Mouse (Mus musculus) lung, postnatal 0 days (tissue): Measurements from ENCODE around the gene Hsd11b2.

Experiments
- CTCF ChIP-seq: IDR thresholded peaks from 2 replicates; pipeline ENCODE4 v1.5.1; 2016; ENCODE audit warnings: antibody characterized with exemption, mild to moderate bottlenecking
- EP300 ChIP-seq: IDR thresholded peaks from 2 replicates; pipeline ENCODE4 v1.6.1; 2016; ENCODE audit warnings: antibody characterized with exemption, mild to moderate bottlenecking, control low read depth

DNA sequence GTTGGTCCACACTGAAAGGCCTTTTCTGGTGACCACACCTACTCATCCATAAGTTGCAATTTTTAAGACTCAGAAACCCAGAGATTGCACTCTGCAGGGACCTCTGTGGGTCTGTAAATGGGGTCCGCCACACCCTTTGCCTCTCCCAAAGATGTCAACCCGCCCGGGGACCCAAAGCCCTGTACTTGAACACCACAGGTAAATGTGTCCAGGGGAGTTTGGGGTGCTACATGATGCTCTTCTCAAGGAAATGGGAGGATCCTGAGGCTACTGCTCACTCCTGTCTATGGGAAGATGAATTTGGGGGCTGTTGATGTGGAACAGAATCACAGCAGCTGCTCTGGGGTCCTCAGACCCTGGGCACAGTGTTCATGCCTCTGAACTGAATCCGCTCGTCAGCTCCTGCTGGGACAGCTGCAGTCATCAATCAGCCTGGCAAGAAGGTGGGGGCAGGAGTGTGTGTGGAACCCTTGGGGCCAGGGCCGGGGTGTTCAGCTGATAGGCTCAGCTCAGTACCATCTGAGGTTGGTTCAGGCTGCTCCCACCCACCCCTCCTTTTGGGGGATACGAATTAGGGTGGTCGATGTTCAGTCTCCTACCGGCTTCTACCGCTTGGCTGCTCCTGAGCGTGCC, 47.8 kb upstream of the Hsd11b2 start:
- TF ChIP-seq CTCF = no peak
- no peak for TF ChIP-seq EP300
